Mouse (Mus musculus) kidney, postnatal 0 days (tissue): ENCODE results near the gene Prkg1. TPM values are rescaled to one million over a fixed set of nuclear protein-coding genes. Genes with fewer than 3 reads are reported as not detected.

ENCODE experiments used
- ATAC-seq: fragments of 200-750 bp; cut with Nextera tagmentation; replicated peaks from 2 replicates; pipeline ENCODE4 v1.8.0; 2017; ENCODE audit warnings: low read depth, moderate number of reproducible peaks, moderate TSS enrichment, moderate library complexity; ENCODE audit not compliant: low FRiP score
- DNase-seq: peaks from one replicate; pipeline ENCODE4 v3.0.0-alpha.2; 2016; ENCODE audit warnings: low spot score
- H3K27ac ChIP-seq: fragments of 300-500 bp; sonication (generic); 2 replicates; pipeline ENCODE4 v1.5.1; 2014; ENCODE audit warnings: mild to moderate bottlenecking
- H3K27me3 ChIP-seq: fragments of 300-500 bp; sonication (generic); 2 replicates; pipeline ENCODE4 v1.6.1; 2014; ENCODE audit warnings: low read length, mixed read lengths; ENCODE audit not compliant: insufficient read depth
- H3K36me3 ChIP-seq: fragments of 300-500 bp; sonication (generic); 2 replicates; pipeline ENCODE4 v1.6.1; 2014; ENCODE audit warnings: low read length, mixed read lengths; ENCODE audit not compliant: insufficient read depth
- H3K4me1 ChIP-seq: fragments of 300-500 bp; sonication (generic); replicated peaks from 2 replicates; pipeline ENCODE4 v1.6.1; 2014; ENCODE audit warnings: antibody characterized with exemption, low read length, mixed read lengths; ENCODE audit not compliant: insufficient read depth
- H3K4me2 ChIP-seq: fragments of 300-500 bp; sonication (generic); 2 replicates; pipeline ENCODE4 v1.6.1; 2014; ENCODE audit warnings: mild to moderate bottlenecking, low read length, moderate library complexity, mixed read lengths
- H3K4me3 ChIP-seq: fragments of 300-500 bp; sonication (generic); replicated peaks from 2 replicates; pipeline ENCODE4 v1.5.1; 2014; ENCODE audit warnings: low read depth, low read length
- H3K9ac ChIP-seq: fragments of 300-500 bp; sonication (generic); 2 replicates; pipeline ENCODE4 v1.6.1; 2014; ENCODE audit warnings: low read depth, low read length
- H3K9me3 ChIP-seq: fragments of 300-500 bp; sonication (generic); replicated peaks from 2 replicates; pipeline ENCODE4 v1.6.1; 2016; ENCODE audit warnings: low read length, inconsistent platforms, mixed read lengths
- CTCF ChIP-seq: IDR thresholded peaks from 2 replicates; pipeline ENCODE4 v1.5.1; 2016; ENCODE audit warnings: antibody characterized with exemption, low read depth, mild to moderate bottlenecking, moderate library complexity
- WGBS: fragments of 180-500 bp; shearing (Covaris S2); extraction: QIAGEN DNeasy Blood & Tissue Kit; methylation state at CpG from one replicate; pipeline ENCODE4 v1.1.7; 2014; 5-methylcytosine and 5-hydroxymethylcytosine counted together
- polyA plus RNA-seq: library from polyadenylated mRNA; unstranded; fragments of >200 nt; fragmentation: Nextera tagmentation; extraction: Ambion mirVana; gene quantifications from 2 replicates; pipeline ENCODE4 v1.2.1, GENCODE M21; 2015

The Prkg1 gene
- polyA plus RNA-seq, 1 experiment from 2014 or later = 2.3 TPM

- no peak overlapping the region for H3K27ac ChIP-seq
- no peak for ATAC-seq
These were observed 1133.8 kb downstream of the Prkg1 start for GRCm38 (mm10) chr19:30631051-30631450.

GRCm38 (mm10) chr19:30626036-30626435 is 1138.8 kb downstream of the Prkg1 start:
- 35% methylated on average over 7 of the region's 7 CpGs for WGBS
- H3K4me2 ChIP-seq = no peak overlapping the region
- no peak overlapping the region for H3K4me3 ChIP-seq
- no peak overlapping the region for H3K9ac ChIP-seq
- DNase-seq (peak; percentile 11), ATAC-seq (no peak)
- no peaks in the 10 kb centered on the region for H3K27me3 ChIP-seq
- H3K4me1 ChIP-seq = no peaks in the 10 kb centered on the region
- no peak overlapping the region for H3K27ac ChIP-seq
- H3K36me3 ChIP-seq = no peaks in the 10 kb centered on the region
- TF ChIP-seq CTCF = no peak
- H3K9me3 ChIP-seq = no peaks in the 10 kb centered on the region

More at GRCm38 (mm10) chr19:30631051-30631450, 1133.8 kb downstream of the Prkg1 start:
- 60% methylated on average over 3 of the region's 3 CpGs for WGBS
- no peak overlapping the region for H3K4me3 ChIP-seq
- no peaks in the 10 kb centered on the region for H3K36me3 ChIP-seq
- no peaks in the 10 kb centered on the region for H3K27me3 ChIP-seq
- H3K9me3 ChIP-seq = no peaks in the 10 kb centered on the region
- no peaks in the 10 kb centered on the region for H3K4me1 ChIP-seq
- H3K4me2 ChIP-seq = no peak overlapping the region
- DNase-seq = no peak
- TF ChIP-seq CTCF = no peak
- H3K9ac ChIP-seq = no peak overlapping the region

GRCm38 (mm10) chr19:30625391-30625790 is 1139.4 kb downstream of the Prkg1 start:
- H3K27me3 ChIP-seq = no peaks in the 10 kb centered on the region
- H3K36me3 ChIP-seq = no peaks in the 10 kb centered on the region
- H3K4me1 ChIP-seq = no peaks in the 10 kb centered on the region
- no peak overlapping the region for H3K4me3 ChIP-seq
- H3K9me3 ChIP-seq = no peaks in the 10 kb centered on the region
- no peak overlapping the region for H3K27ac ChIP-seq
- no peak for TF ChIP-seq CTCF
- no peak overlapping the region for H3K4me2 ChIP-seq
- DNase-seq (no peak), ATAC-seq (no peak)
- no peak overlapping the region for H3K9ac ChIP-seq
- WGBS = 51% methylated on average over 2 of the region's 2 CpGs

GRCm38 (mm10) chr19:30623620-30624019 is 1141.2 kb downstream of the Prkg1 start:
- ATAC-seq (no peak), DNase-seq (no peak)
- Histone ChIP-seq H3K9me3 (no peaks in the 10 kb centered on the region), H3K36me3 (no peaks in the 10 kb centered on the region), H3K4me3 (no peak overlapping the region), H3K9ac (no peak overlapping the region), H3K4me2 (no peak overlapping the region), H3K27ac (no peak overlapping the region), H3K27me3 (no peaks in the 10 kb centered on the region), H3K4me1 (no peaks in the 10 kb centered on the region)
- no peak for TF ChIP-seq CTCF
- WGBS = 44% methylated on average over 7 of the region's 7 CpGs

- no peaks in the 10 kb centered on the region for H3K9me3 ChIP-seq
- ATAC-seq (no peak), DNase-seq (no peak)
- H3K4me2 ChIP-seq = no peak overlapping the region
- no peaks in the 10 kb centered on the region for H3K27me3 ChIP-seq
- no peaks in the 10 kb centered on the region for H3K36me3 ChIP-seq
- H3K4me3 ChIP-seq = no peak overlapping the region
- no peak overlapping the region for H3K27ac ChIP-seq
- no peak overlapping the region for H3K9ac ChIP-seq
- 72% methylated on average over 3 of the region's 3 CpGs for WGBS
- TF ChIP-seq CTCF = no peak
- no peaks in the 10 kb centered on the region for H3K4me1 ChIP-seq
These were observed 1151.5 kb downstream of the Prkg1 start for GRCm38 (mm10) chr19:30613150-30613865.

- 83% methylated on average over 3 of the region's 3 CpGs for whole genome bisulfite sequencing
- Histone ChIP-seq H3K4me1 (no peaks in the 10 kb centered on the region), H3K27me3 (no peaks in the 10 kb centered on the region), H3K27ac (no peak overlapping the region), H3K4me3 (no peak overlapping the region), H3K4me2 (no peak overlapping the region), H3K9ac (no peak overlapping the region), H3K36me3 (no peaks in the 10 kb centered on the region), H3K9me3 (no peaks in the 10 kb centered on the region)
- ATAC-seq = no peak
- no peak for DNase-seq
- TF ChIP-seq CTCF = no peak
These were observed 1178.5 kb downstream of the Prkg1 start for GRCm38 (mm10) chr19:30586366-30586765.
